Mouse (Mus musculus) testis, adult 2 months (tissue): ENCODE data around the gene Ehd1.

Experiments used
- CTCF ChIP-seq: fragments of 200-500 bp; IDR thresholded peaks from 2 replicates; pipeline ENCODE4 v1.5.1; 2012; ENCODE audit warnings: low read depth, mild to moderate bottlenecking, inconsistent platforms, low read length, moderate library complexity; ENCODE audit not compliant: control insufficient read depth, insufficient read depth, insufficient replicate concordance
- POLR2A ChIP-seq: fragments of 200-500 bp; IDR thresholded peaks from 2 replicates; pipeline ENCODE4 v1.6.1; 2012; ENCODE audit warnings: low read depth, mild to moderate bottlenecking, inconsistent platforms, low read length, moderate library complexity; ENCODE audit not compliant: control insufficient read depth

- TF ChIP-seq CTCF (no peak), POLR2A (no peak)
Measured at GRCm38 (mm10) chr19:6346661-6347060, 70.1 kb downstream of the Ehd1 start.
